In the genomic region with DNA sequence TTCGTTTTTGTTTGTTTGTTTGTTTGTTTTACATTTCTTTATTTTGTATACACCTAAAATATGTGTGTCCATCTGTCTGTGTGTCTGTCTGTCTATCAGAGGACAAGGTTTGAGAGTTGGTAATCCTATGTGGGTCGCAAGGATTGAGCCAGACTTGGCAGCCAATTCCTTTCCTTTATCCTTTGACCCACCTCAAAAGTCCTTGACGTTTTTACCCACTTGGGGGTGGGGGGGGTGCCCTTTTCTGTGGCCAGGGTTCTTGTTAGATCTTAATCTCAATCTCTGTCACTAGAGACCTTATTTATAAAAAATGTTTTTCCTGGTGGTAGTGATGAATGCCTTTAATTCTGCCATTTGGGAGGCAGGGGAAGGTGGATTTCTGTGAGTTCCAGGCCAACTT, we compare ENCODE assay signal across 11 mouse cellular contexts. TPM values are rescaled to one million over a fixed set of nuclear protein-coding genes. Genes with fewer than 3 reads are reported as not detected.
DNase-seq lines count a peak whose midpoint lies in the region; ATAC-seq lines count a peak whose summit lies in the region.
"Had no signal": no experiment of that assay in that cellular context is flagged by ENCODE, and none has a peak within 500 bp of the region (broad histone marks: within the 10 kb centered on the region; RNA-seq: fewer than 3 reads in every experiment).

No protein-coding gene starts in this region.

- no peak for ATAC-seq in midbrain, embryonic 13.5 days
- ATAC-seq in midbrain, embryonic 11.5 days (ENCODE audit: low FRiP score), result no peak
- no peak for ATAC-seq in hindbrain, embryonic 14.5 days (ENCODE audit: low FRiP score)
- no peak for ATAC-seq in neural tube, embryonic 13.5 days (ENCODE audit: low read depth)

- peak overlapping the region; percentile 82; the same call in 1 of the 2 replicates for H3K4me3 ChIP-seq in midbrain, embryonic 13.5 days (replicated peaks)
- no peak overlapping the region for H3K4me3 ChIP-seq in midbrain, embryonic 11.5 days (ENCODE audit: low read depth, low read length)
- H3K4me3 ChIP-seq in hindbrain, embryonic 14.5 days (replicated peaks; ENCODE audit: low read length), result 0 out of 2 replicates have a peak overlapping the region, but pooled peaks have one; percentile 71
- H3K4me3 ChIP-seq in neural tube, embryonic 13.5 days, result no peak overlapping the region

- H3K9ac ChIP-seq in midbrain, embryonic 13.5 days (replicated peaks), result no peak overlapping the region
- no peak overlapping the region for H3K9ac ChIP-seq in midbrain, embryonic 11.5 days (ENCODE audit: low read length)
- no peak overlapping the region for H3K9ac ChIP-seq in hindbrain, embryonic 14.5 days
- no peak overlapping the region for H3K9ac ChIP-seq in neural tube, embryonic 13.5 days

- DNase-seq in cerebellum, adult 8-10 months, result peak; percentile 28
- no peak for DNase-seq in cerebellum, adult 18-20 months
- no peak for DNase-seq in midbrain, embryonic 11.5 days (ENCODE audit: low spot score, missing footprints)
- DNase-seq in hindbrain, embryonic 14.5 days (ENCODE audit: low spot score), result no peak
- no peak for DNase-seq in c-Kit-positive CD71-positive TER-119-positive erythroid progenitor cells, embryonic 14.5 days (ENCODE audit: low spot score)
- DNase-seq in lung, adult 18-20 months, result no peak
- DNase-seq: heart, postnatal 14 days; kidney, adult 9 months had no signal

- no peak overlapping the region for H3K27ac ChIP-seq in midbrain, embryonic 13.5 days
- H3K27ac ChIP-seq in midbrain, embryonic 11.5 days (ENCODE audit: low read depth, low read length), result no peak overlapping the region
- no peak overlapping the region for H3K27ac ChIP-seq in hindbrain, embryonic 14.5 days
- H3K27ac ChIP-seq in neural tube, embryonic 13.5 days (replicated peaks), result no peak overlapping the region
- H3K27ac ChIP-seq: lung, embryonic 15.5 days had no signal

- peak overlapping the region; percentile 72; the same call in 1 of the 2 replicates for H3K4me2 ChIP-seq in midbrain, embryonic 13.5 days (replicated peaks)
- H3K4me2 ChIP-seq in midbrain, embryonic 11.5 days, result no peak overlapping the region
- H3K4me2 ChIP-seq in hindbrain, embryonic 14.5 days (replicated peaks), result peak overlapping the region; percentile 82
- H3K4me2 ChIP-seq in neural tube, embryonic 13.5 days, result peak overlapping the region; percentile 73

- no peaks in the 10 kb centered on the region for H3K9me3 ChIP-seq in midbrain, embryonic 13.5 days
- H3K9me3 ChIP-seq in midbrain, embryonic 11.5 days (ENCODE audit: control insufficient read depth, low read length), result no peaks in the 10 kb centered on the region
- no peaks in the 10 kb centered on the region for H3K9me3 ChIP-seq in hindbrain, embryonic 14.5 days (ENCODE audit: control insufficient read depth, low read length)
- no peaks in the 10 kb centered on the region for H3K9me3 ChIP-seq in neural tube, embryonic 13.5 days
- H3K9me3 ChIP-seq: lung, embryonic 15.5 days had no signal

- peaks cover 21% of the 10 kb centered on the region for H3K4me1 ChIP-seq in midbrain, embryonic 13.5 days (replicated peaks)
- H3K4me1 ChIP-seq in midbrain, embryonic 11.5 days (ENCODE audit: control insufficient read depth, insufficient read depth, low read length), result peaks cover 11% of the 10 kb centered on the region
- peaks cover 19% of the 10 kb centered on the region for H3K4me1 ChIP-seq in hindbrain, embryonic 14.5 days (replicated peaks; ENCODE audit: control insufficient read depth, insufficient read depth, low read length)
- peaks cover 27% of the 10 kb centered on the region for H3K4me1 ChIP-seq in neural tube, embryonic 13.5 days (replicated peaks)

- WGBS in midbrain, embryonic 13.5 days, result 47% methylated on average over 3 of the region's 3 CpGs
- WGBS in midbrain, embryonic 11.5 days, result 40% methylated on average over 3 of the region's 3 CpGs
- WGBS in hindbrain, embryonic 14.5 days, result 43% methylated on average over 3 of the region's 3 CpGs
- 39% methylated on average over 3 of the region's 3 CpGs for WGBS in neural tube, embryonic 13.5 days

- no peaks in the 10 kb centered on the region for H3K36me3 ChIP-seq in midbrain, embryonic 13.5 days
- no peaks in the 10 kb centered on the region for H3K36me3 ChIP-seq in midbrain, embryonic 11.5 days (ENCODE audit: control insufficient read depth, insufficient read depth, low read length)
- H3K36me3 ChIP-seq in hindbrain, embryonic 14.5 days (replicated peaks; ENCODE audit: control insufficient read depth, insufficient read depth), result no peaks in the 10 kb centered on the region
- no peaks in the 10 kb centered on the region for H3K36me3 ChIP-seq in neural tube, embryonic 13.5 days
- H3K36me3 ChIP-seq: lung, embryonic 15.5 days had no signal

- no peaks in the 10 kb centered on the region for H3K27me3 ChIP-seq in midbrain, embryonic 13.5 days
- H3K27me3 ChIP-seq in midbrain, embryonic 11.5 days (ENCODE audit: control insufficient read depth, insufficient read depth, low read length), result no peaks in the 10 kb centered on the region
- no peaks in the 10 kb centered on the region for H3K27me3 ChIP-seq in hindbrain, embryonic 14.5 days (ENCODE audit: control insufficient read depth, insufficient read depth, low read length)
- H3K27me3 ChIP-seq in neural tube, embryonic 13.5 days, result no peaks in the 10 kb centered on the region
- H3K27me3 ChIP-seq: lung, embryonic 15.5 days had no signal

RNA-seq across cellular contexts. Expression of gene Ptpn4, which starts 0.8 kb away (rescaled TPM):
- 10.6 and 11.8 TPM in 2 replicates for polyA plus RNA-seq in midbrain, embryonic 13.5 days (2015; fragmentation: Nextera tagmentation; extraction: Ambion mirVana)
- polyA plus RNA-seq in midbrain, embryonic 11.5 days (2014; fragmentation: Nextera tagmentation; extraction: Ambion mirVana), result 12.9 and 17.7 TPM in 2 replicates
- 19.9 and 22.3 TPM in 2 replicates for polyA plus RNA-seq in hindbrain, embryonic 14.5 days (2014; fragmentation: Nextera tagmentation; extraction: Ambion mirVana)
- polyA plus RNA-seq in neural tube, embryonic 13.5 days (2015; fragmentation: Nextera tagmentation; extraction: Ambion mirVana), result 8.3 and 18.8 TPM in 2 replicates

Comparison
In these comparisons a context has a peak if more than half of its experiments do, and no peak if none do; other contexts are left out.
1. H3K4me3 ChIP-seq: peak in midbrain, embryonic 13.5 days (single experiment) and hindbrain, embryonic 14.5 days (single experiment); none in midbrain, embryonic 11.5 days (single experiment) and neural tube, embryonic 13.5 days (single experiment).